Mouse (Mus musculus) stomach, embryonic 16.5 days (tissue): ENCODE data around the gene Acnat2. TPM values are rescaled to one million over a fixed set of nuclear protein-coding genes. Genes with fewer than 3 reads are reported as not detected.
A peak's percentile ranks its signal among the peaks of the same experiment; 100 is the strongest.
"Not testable (repeated sequence)": the region's sequence is repeated elsewhere in the genome, so short reads cannot be mapped to it uniquely, and the experiment has no call there.

Source experiments
- ATAC-seq: fragments of 200-750 bp; cut with Nextera tagmentation; 2 replicates; pipeline ENCODE4 v1.8.0; 2017; ENCODE audit warnings: moderate number of reproducible peaks, moderate TSS enrichment; ENCODE audit not compliant: insufficient read depth, low FRiP score
- H3K27ac ChIP-seq: fragments of 300-500 bp; sonication (generic); 2 replicates; pipeline ENCODE4 v1.5.1; 2014; ENCODE audit warnings: low read length
- H3K27me3 ChIP-seq: fragments of 300-500 bp; sonication (generic); 2 replicates; pipeline ENCODE4 v1.6.1; 2014; ENCODE audit warnings: low read length, control low read depth, mixed read lengths; ENCODE audit not compliant: control insufficient read depth, insufficient read depth
- H3K36me3 ChIP-seq: fragments of 300-500 bp; sonication (generic); 2 replicates; pipeline ENCODE4 v1.6.1; 2014; ENCODE audit warnings: low read length; ENCODE audit not compliant: control insufficient read depth, insufficient read depth
- H3K4me1 ChIP-seq: fragments of 300-500 bp; sonication (generic); 2 replicates; pipeline ENCODE4 v1.6.1; 2014; ENCODE audit warnings: low read length, control low read depth, mixed read lengths; ENCODE audit not compliant: control insufficient read depth, insufficient read depth
- H3K4me2 ChIP-seq: fragments of 300-500 bp; sonication (generic); 2 replicates; pipeline ENCODE4 v1.6.1; 2014; ENCODE audit warnings: low read depth, low read length, mixed read lengths
- H3K4me3 ChIP-seq: fragments of 300-500 bp; sonication (generic); replicated peaks from 2 replicates; pipeline ENCODE4 v1.5.1; 2014; ENCODE audit warnings: mild to moderate bottlenecking, low read length
- H3K9ac ChIP-seq: fragments of 300-500 bp; sonication (generic); 2 replicates; pipeline ENCODE4 v1.6.1; 2014; ENCODE audit warnings: low read length
- H3K9me3 ChIP-seq: fragments of 300-500 bp; sonication (generic); replicated peaks from 2 replicates; pipeline ENCODE4 v1.6.1; 2016; ENCODE audit warnings: low read length, control low read depth; ENCODE audit not compliant: control insufficient read depth
- whole genome bisulfite sequencing: fragments of 180-500 bp; shearing (Covaris S2); extraction: QIAGEN DNeasy Blood & Tissue Kit; methylation state at CpG from one replicate; pipeline ENCODE4 v1.1.7; 2014; 5-methylcytosine and 5-hydroxymethylcytosine counted together
- polyA plus RNA-seq: library from polyadenylated mRNA; unstranded; fragments of >200 nt; fragmentation: Nextera tagmentation; extraction: Ambion mirVana; gene quantifications from 2 replicates; pipeline ENCODE4 v1.2.1, GENCODE M21; 2015

Gene Acnat2
- polyA plus RNA-seq = 0.48 TPM in 1 of 2 replicates, not detected in the other

GRCm38 (mm10) chr4:49407957-49408356 lies at the start of gene Acnat2:
Acnat2 (minus strand) TSS chr4:49408151.
- not testable (repeated sequence) for H3K27ac ChIP-seq, H3K27me3 ChIP-seq, H3K4me3 ChIP-seq, H3K9ac ChIP-seq, ATAC-seq, H3K4me2 ChIP-seq, H3K36me3 ChIP-seq, H3K9me3 ChIP-seq, H3K4me1 ChIP-seq
- WGBS = 80% methylated on average over 5 of the region's 5 CpGs

GRCm38 (mm10) chr4:49456171-49456570 lies 48.2 kb upstream of the Acnat2 start:
- no peak for ATAC-seq
- no peaks in the 10 kb centered on the region for H3K36me3 ChIP-seq
- no peaks in the 10 kb centered on the region for H3K27me3 ChIP-seq
- H3K4me2 ChIP-seq = no peak overlapping the region
- no peak overlapping the region for H3K9ac ChIP-seq
- H3K4me3 ChIP-seq = no peak overlapping the region
- no peaks in the 10 kb centered on the region for H3K9me3 ChIP-seq
- H3K27ac ChIP-seq = no peak overlapping the region
- 64% methylated on average over 2 of the region's 2 CpGs for WGBS
- no peaks in the 10 kb centered on the region for H3K4me1 ChIP-seq

GRCm38 (mm10) chr4:49451848-49452551 lies 44.0 kb upstream of the Acnat2 start:
- no peaks in the 10 kb centered on the region for H3K36me3 ChIP-seq
- no peaks in the 10 kb centered on the region for H3K9me3 ChIP-seq
- 40% methylated on average over 1 of the region's 1 CpGs for WGBS
- no peak overlapping the region for H3K9ac ChIP-seq
- H3K4me3 ChIP-seq = no peak overlapping the region
- H3K4me1 ChIP-seq = no peaks in the 10 kb centered on the region
- H3K27me3 ChIP-seq = no peaks in the 10 kb centered on the region
- H3K4me2 ChIP-seq = no peak overlapping the region
- no peak for ATAC-seq
- no peak overlapping the region for H3K27ac ChIP-seq

GRCm38 (mm10) chr4:49451133-49451847 lies 43.3 kb upstream of the Acnat2 start:
- not testable (repeated sequence) for H3K4me3 ChIP-seq, H3K9ac ChIP-seq, H3K27me3 ChIP-seq, H3K4me1 ChIP-seq, H3K36me3 ChIP-seq, H3K9me3 ChIP-seq, H3K4me2 ChIP-seq, H3K27ac ChIP-seq
- 20% methylated on average over 1 of the region's 1 CpGs for WGBS
- peak; percentile 76; the same call in 1 of the 2 replicates for ATAC-seq

GRCm38 (mm10) chr4:49436968-49437367 lies 29.0 kb upstream of the Acnat2 start:
- H3K27ac ChIP-seq, H3K4me3 ChIP-seq, H3K9me3 ChIP-seq, H3K27me3 ChIP-seq, ATAC-seq, H3K9ac ChIP-seq, H3K4me1 ChIP-seq, H3K36me3 ChIP-seq, H3K4me2 ChIP-seq: not testable (repeated sequence)
- 91% methylated on average over 3 of the region's 3 CpGs for WGBS

- H3K27me3 ChIP-seq, H3K4me2 ChIP-seq, H3K36me3 ChIP-seq, H3K27ac ChIP-seq, H3K9me3 ChIP-seq, H3K4me3 ChIP-seq, H3K9ac ChIP-seq, ATAC-seq, H3K4me1 ChIP-seq: not testable (repeated sequence)
- WGBS = 69% methylated on average over 2 of the region's 2 CpGs
These were observed 2.2 kb upstream of the Acnat2 start for GRCm38 (mm10) chr4:49410151-49410550.

- Histone ChIP-seq H3K36me3 (no peaks in the 10 kb centered on the region), H3K9ac (no peak overlapping the region)
- WGBS = 24% methylated on average over 2 of the region's 2 CpGs
These were observed 21.1 kb downstream of the Acnat2 start for GRCm38 (mm10) chr4:49386873-49387272.

GRCm38 (mm10) chr4:49383576-49384318 lies 24.2 kb downstream of the Acnat2 start:
- peak; percentile 75; the same call in 1 of the 2 replicates for ATAC-seq

More at GRCm38 (mm10) chr4:49386873-49387272, 21.1 kb downstream of the Acnat2 start:
- no peak for ATAC-seq
- no peak overlapping the region for H3K27ac ChIP-seq
- H3K4me2 ChIP-seq = no peak overlapping the region
- H3K27me3 ChIP-seq = no peaks in the 10 kb centered on the region
- no peaks in the 10 kb centered on the region for H3K4me1 ChIP-seq
- H3K4me3 ChIP-seq = no peak overlapping the region
- no peaks in the 10 kb centered on the region for H3K9me3 ChIP-seq

GRCm38 (mm10) chr4:49368046-49368445 lies 39.9 kb downstream of the Acnat2 start:
- ATAC-seq = not testable (repeated sequence)
- 82% methylated on average over 3 of the region's 3 CpGs for WGBS

More at GRCm38 (mm10) chr4:49383576-49384318, 24.2 kb downstream of the Acnat2 start:
- H3K4me1 ChIP-seq, H3K4me3 ChIP-seq, H3K27me3 ChIP-seq, H3K4me2 ChIP-seq, H3K36me3 ChIP-seq, H3K27ac ChIP-seq, H3K9ac ChIP-seq, H3K9me3 ChIP-seq: not testable (repeated sequence)
- WGBS = 34% methylated on average over 1 of the region's 2 CpGs

More at GRCm38 (mm10) chr4:49368046-49368445, 39.9 kb downstream of the Acnat2 start:
- not testable (repeated sequence) for H3K36me3 ChIP-seq, H3K27ac ChIP-seq, H3K4me1 ChIP-seq, H3K4me2 ChIP-seq, H3K9ac ChIP-seq, H3K27me3 ChIP-seq, H3K4me3 ChIP-seq, H3K9me3 ChIP-seq
